Mouse (Mus musculus) neutrophil, adult 5-6 weeks (primary cell): ENCODE measurements around the gene Kif16b. TPM values are rescaled to one million over a fixed set of nuclear protein-coding genes. Genes with fewer than 3 reads are reported as not detected.

ENCODE experiments used
- ATAC-seq: fragments of 151-379, 151-347 bp; 2 replicates; pipeline ENCODE4 v1.8.0; 2017; ENCODE audit warnings: mild to moderate bottlenecking, moderate TSS enrichment; ENCODE audit not compliant: insufficient number of reproducible peaks, poor library complexity, low FRiP score, severe bottlenecking; ENCODE audit errors: extremely low read depth
- total RNA-seq: library from RNA; stranded (forward); fragments of 200-1000 nt; gene quantifications from 2 replicates; pipeline ENCODE4 v1.2.3, GENCODE M21; 2017

The Kif16b gene
- total RNA-seq, 1 experiment from 2014 or later, result 22.2 TPM

DNA sequence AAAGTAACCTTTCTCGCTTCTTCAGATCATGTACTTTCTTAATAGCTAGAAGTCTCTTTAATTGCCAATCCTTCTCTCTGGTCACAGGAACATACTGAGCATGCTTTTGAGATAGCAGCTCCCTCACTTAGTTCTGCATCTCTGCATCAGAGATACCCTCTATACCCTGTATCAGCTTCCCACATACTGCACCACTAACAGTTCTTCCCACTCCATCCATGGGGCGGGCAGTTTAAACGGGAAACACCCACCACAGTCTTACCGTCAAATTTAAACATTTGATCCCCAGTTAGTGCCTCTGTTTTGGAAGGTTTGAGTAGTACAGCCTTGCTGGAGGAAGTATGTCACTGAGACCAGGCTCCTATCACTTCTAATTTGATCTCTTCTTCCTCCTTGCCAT, 142.1 kb downstream of the Kif16b start:
- no peak for ATAC-seq

DNA sequence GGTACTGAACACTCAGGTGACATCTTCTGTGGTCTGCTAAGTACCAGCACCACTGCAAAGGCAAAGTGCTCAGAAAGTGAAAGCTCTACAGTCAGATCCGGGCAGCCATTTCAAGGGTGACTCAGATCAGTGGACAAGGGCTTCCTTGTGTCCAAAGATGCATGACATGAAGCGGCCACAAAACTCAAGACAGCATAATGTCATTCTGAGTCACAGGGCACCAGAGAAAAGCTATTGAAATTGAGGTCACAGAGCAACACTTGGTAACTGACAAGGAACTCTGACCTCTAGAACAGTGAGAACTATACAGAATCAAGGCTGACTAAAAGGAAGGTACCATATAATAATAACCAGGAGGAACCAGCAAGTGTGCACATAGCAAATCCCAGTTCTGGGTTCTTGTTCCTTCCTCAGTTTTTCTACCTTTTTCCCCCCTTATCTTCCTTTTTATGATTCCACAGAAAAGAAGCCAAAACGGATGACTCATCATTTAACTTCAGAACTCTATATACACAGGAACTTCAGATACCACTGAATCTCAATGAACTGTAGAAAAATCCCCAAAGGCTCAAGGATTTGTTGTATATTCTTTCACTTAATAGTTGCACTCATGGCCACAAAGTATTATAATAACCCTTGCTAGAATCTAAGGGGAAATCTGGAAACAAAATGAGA, 143.1 kb downstream of the Kif16b start:
- no peak for ATAC-seq

DNA sequence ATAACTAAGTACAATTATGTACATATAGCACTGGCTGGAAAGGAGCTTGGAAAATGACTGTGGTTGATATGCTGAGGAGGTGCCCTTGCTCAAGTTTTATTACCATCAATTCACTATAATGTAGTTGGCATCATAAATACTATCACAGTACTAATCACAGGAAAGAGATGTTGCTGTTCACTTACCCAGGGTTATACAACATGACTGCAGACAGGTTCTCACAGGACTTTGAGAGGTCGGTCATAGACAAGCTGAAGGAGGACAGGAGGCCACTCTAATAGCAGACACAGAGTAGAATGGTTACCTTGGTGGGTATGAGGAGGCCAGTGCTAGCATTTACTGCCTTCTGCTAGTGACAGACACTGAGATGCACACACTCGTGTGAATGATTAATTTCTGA, 162.0 kb downstream of the Kif16b start:
- ATAC-seq, result no peak

DNA sequence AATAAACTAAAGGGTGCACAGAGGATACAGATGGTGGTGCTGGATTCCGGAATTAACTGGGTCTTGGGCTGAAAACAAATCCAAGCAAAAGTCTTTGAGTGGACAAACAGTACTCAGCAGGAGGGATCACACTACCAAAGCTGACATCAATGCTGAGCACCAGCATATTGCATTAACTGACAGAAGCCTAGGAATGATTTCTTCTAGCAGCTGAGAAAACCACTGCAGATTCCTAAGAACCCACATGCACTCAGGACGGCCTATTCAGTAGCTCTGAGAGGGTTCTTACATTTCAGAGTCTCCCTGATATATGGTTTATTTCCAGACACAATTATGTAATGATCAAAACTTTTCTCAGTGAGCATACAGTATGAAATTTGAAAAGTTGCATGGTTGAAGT, 162.8 kb downstream of the Kif16b start:
- no peak for ATAC-seq

DNA sequence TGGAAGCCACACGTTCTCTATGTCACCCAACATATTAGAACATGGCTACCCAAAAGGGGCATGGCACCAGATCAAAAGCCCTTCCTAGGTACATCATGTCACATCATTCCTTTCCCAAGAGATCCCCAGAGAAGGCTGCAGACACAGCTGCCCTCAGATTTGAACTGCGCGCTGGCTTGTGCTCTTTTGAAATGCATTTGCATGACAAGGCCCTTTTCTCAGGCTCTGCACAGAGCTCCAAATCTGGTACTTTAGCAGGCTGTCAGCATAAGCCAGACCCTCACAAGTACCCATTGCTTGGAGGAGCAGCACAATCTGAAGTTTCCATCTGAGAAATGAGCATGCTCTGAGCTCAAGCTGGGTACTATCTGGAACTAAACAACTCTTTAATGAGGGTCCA, 165.6 kb downstream of the Kif16b start:
- no peak for ATAC-seq

DNA sequence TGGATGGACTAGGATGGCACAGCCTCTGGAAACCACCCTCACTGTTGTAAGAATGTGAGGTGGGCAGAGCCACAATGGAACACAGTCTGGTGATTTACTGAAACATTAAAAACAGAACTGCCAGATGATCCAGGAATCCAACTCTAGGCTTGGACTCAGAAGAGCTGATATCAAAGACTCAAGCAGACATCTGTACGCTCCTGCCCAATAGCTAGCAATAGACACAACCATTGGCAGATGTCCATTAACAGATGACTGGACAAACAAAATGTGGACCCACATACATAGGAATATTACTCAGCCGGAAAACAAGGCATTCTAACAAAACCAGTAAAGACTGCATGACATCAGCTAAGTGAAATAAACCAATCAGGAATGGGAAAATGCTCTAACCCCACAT, 167.3 kb downstream of the Kif16b start:
- no peak for ATAC-seq

GRCm38 (mm10) chr2:142732370-142732769, 169.0 kb downstream of the Kif16b start:
- ATAC-seq, result no peak

- no peak for ATAC-seq
Observed at GRCm38 (mm10) chr2:142731778-142732092, 169.6 kb downstream of the Kif16b start.

DNA sequence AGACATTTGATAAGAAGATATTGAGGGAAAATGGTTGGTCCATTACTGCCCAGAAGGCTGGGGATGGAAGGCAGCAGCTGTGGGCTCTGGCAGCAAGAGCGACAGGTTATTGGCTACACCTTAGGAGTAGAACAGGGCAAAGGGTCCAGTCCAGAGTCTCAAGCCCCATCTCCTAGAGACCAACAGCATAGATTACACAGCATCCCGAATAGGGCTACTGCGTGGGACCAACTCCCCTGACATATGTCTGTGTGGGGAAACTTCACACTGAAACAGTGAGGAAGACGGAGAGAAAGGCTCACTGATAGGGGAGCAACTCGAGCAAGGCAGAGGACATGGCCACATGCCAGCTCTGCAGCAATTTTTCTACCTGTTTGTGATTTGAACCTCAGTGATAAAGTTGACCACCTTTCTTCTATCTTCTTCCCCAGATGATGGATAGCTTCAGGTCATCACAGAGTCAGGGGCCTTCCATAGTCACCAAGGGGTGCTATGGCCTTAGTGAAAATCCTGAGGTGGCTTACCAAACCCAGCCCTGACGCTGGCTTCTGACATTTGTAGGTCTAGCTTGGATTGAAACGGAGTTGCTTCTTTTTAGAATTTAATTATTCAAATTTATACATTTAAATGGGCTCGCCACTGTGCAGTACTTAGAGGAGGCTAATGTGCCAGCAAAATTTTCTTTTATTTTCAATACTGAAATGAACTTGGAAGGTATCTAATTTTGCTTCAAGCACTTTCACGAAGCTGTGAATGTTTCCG, 170.1 kb downstream of the Kif16b start:
- ATAC-seq, result no peak

GRCm38 (mm10) chr2:142724215-142725001, 176.9 kb downstream of the Kif16b start:
- ATAC-seq, result no peak

DNA sequence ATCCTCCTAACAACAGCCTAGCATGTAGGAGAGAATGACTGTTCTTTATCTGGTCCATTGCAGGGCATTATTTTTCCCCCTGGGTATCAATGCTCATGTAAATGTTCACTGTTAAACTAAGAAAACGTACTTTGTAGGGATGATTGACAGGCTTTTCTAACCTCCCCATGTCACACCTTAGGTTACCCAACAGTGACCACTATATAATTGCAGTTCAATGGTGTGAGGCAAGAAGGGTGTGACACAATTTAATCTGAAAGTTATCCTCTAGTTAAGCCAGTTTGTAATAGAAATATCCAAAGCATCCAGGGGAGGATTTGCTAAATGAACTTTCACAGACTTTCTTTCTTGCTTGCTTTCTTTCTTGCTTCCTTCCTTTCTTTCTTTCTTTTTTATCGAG, 181.2 kb downstream of the Kif16b start:
- ATAC-seq, result no peak

DNA sequence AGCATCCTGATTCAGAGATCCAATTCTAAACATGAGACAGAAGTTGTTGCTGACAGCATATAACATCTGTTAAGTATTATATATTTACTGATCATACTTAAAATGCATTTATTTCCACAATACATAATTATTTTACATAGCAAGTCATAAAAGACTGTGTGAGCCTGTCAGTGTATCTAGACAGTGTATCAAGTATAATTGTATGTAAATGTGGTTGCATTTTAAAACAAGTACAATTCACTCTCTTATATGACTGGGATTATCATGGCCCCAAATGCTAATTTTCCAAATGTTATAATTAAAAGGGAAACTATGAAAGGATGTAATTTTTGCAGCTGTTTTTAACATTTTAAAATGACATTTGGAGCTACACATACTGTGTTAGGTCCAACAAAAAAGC, 182.3 kb downstream of the Kif16b start:
- no peak for ATAC-seq

GRCm38 (mm10) chr2:142717591-142717990, 183.7 kb downstream of the Kif16b start:
- ATAC-seq, result no peak

GRCm38 (mm10) chr2:142715912-142716260, 185.4 kb downstream of the Kif16b start:
- no peak for ATAC-seq

- ATAC-seq, result no peak
Observed at GRCm38 (mm10) chr2:142715186-142715911, 186.0 kb downstream of the Kif16b start.

GRCm38 (mm10) chr2:142712727-142713126, 188.6 kb downstream of the Kif16b start:
- no peak for ATAC-seq

DNA sequence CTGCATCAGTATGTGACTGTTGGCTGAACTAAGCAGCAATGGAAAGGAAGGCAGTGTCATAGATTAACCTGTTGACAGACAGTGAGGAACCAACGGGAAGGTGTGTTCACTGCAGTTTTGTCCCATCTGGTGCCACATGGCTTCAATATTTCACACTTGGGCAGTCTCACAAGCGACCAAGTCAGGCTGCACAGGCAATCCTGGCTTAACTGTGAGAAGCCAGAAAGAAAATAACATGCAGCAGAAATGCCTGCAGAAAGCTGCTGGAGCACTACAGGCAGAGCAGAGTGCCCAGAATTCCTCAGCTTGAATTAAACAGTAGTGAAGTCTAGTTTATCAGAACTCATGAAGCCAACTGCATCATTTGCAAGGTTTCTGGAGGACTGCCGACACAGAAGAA, 192.0 kb downstream of the Kif16b start:
- no peak for ATAC-seq

- no peak for ATAC-seq
Observed at GRCm38 (mm10) chr2:142700689-142701088, 200.6 kb downstream of the Kif16b start.

DNA sequence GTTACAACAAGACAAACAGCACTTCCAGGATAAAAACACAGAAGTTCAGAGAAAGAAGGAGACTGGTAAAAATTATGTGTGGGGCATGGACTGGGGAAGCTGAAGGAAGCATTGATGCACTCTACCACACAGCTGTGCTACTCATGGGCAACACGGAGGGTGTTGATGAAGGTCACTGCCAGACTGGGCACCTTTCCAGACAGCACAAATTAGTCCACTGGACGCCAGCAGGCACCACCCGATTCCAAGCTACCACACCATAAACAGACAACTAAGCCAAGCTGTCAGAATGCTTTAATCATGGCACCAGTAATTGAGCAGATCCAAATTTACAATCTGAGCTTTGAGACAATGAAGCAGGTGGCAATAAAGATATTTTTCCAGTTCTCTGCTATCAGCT, 202.7 kb downstream of the Kif16b start:
- no peak for ATAC-seq

DNA sequence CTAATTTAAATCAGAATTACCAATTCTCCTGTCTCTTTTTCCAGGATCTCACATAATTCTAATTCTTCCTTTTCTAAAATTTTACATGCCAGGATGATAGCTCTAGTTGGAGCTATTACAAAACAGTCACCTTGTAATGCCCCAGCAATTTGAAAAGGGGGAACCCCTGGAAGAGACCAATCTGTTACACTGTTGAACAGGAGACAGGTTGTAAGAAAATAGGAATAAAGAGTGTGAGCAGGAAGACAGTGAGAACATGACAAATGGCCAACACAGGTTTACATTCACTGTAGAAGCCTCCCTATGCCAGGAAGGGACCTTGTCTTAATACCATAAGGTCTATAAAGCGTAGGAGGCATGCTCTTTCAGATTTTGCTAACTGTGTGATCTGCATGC, 206.4 kb downstream of the Kif16b start:
- no peak for ATAC-seq
